Mouse (Mus musculus) retina, embryonic 14.5 days (tissue): ENCODE measurements at regions not wholly inside any gene's neighbourhood (a gene's known extent, or its start where the extent isn't known, plus 50 kb on each side); places are given as distances from the start of the nearest gene placed in this dataset.
A peak's percentile ranks its signal among the peaks of the same experiment; 100 is the strongest.

Experiments used
- DNase-seq: peaks from one replicate; pipeline ENCODE4 v3.0.0-alpha.2; 2015; ENCODE audit warnings: low spot score

DNA sequence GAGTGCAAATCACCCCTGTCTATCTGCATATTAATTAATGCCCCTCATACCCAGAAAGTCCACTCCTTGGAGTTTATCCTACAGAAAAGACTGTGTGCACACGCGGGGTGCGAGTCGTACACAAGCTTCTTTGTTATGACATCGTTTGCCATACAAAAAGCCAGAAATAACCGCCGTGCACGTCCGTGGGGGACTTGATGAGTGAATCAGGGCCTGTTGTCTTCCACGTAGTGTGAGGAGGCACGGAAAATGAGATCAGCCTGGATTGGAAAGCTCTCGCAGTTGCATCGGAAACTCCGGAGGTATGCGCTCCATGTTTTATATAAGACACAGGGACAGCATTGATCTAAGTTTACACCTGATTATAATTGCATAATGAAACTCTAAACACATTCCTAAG, 120.3 kb downstream of the Etnk1 start:
- DNase-seq, result peak; percentile 13

DNA sequence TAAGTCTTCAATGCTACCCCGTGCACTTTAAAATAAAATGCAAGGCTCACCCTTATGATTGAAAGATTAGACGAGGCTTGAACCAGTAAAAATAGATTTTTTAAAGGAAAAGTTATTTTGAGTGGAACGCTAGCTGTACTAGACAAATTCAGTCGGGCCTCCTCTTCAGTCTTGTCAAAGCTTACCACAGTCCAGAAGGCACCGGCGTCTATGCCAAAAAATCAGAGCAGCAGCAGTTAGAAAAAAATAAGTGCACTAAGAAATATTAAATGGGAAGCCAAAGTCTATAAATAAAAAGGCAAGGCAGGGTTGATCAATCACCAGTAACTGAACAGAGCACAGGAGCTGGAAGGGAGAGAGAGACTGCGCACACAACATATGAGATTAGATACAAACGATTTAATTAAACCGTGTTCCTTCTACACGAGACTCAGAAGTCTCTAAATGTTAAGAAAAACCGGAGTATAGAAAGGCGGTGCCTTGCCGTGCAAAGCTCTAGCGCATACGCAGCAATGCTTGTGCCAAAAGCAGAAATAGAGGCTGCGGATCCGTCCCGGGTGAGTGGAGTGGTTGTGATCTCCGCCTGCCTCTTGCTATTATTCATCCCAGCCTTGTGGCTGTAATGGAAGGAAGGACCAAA, 121.6 kb downstream of the Etnk1 start:
- no peak for DNase-seq

DNA sequence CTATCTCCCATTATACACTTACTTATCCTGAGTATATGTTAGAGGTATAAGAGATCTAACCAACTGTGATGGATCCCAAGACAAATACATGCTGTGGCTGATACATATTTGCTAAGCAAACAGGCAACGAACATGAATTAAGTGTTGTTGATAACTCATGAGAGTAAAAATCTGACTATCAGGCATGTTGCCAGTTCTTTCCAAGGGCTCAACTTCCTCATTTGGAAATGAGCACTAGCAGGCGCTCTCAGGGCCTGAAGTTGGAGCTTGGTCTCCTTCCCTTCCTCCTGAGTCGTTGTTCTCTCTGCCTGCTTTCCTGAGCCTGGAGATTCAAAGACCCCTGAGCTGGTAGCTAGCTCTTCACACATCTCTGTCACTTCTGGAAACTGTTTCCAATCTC, 126.6 kb downstream of the Etnk1 start:
- no peak for DNase-seq

DNA sequence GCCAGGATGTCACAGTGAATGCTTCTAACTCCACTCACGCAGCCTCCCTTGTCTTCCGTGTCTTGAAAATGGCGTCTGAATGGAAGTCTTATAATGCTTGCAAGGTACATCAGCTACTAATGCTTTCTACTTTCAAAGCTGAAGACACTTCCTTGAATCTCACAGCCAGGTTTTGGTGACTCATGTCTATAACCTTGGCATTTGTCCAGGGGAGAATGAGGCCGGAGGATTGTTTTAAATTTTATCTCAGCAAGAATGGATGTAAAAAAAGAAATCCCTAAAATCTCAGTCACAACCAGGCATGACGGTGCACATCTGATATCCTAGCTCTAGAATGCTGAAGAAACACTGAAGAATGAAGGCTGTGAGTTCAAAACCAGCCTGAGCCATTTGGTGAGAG, 131.4 kb downstream of the Etnk1 start:
- no peak for DNase-seq

DNA sequence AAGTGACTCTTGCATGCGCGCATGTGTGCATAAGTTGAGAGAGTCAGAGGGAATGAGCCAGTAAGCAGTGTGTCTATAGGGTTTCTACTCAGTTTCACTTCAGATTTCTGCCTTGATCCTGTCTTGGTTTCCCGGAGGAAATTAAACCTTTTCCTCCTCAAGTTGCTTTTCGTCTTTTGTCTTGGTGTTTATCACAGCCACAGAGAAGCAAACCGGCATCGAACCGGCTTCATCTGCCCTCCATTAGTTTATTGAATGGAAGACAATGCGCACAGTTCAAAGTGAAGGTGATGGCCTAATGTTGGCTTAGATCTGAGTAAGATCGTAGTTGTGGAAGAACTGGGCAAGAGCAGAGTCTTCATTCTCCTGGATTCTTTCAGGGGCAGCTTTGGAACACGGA, 134.4 kb downstream of the Etnk1 start:
- DNase-seq, result no peak

DNA sequence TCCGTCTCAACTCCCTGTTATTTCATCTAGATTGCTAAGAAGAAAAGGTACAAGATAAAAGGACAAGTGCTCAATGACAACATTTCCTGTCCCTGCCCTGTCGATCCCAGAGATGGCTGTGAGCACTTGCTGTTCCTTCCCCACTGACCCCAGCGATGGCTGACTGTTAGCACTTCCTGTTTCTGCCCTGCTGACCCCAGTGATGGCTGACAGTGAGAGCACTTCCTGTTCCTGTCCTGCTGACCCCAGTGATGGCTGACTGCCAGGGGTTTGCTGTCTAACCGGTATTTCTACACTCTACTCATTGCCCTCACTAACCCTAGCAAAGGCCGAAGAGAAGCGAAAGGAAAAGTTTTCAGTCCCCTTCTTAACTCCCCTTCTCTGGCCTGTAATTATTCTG, 140.3 kb downstream of the Etnk1 start:
- DNase-seq, result no peak

DNA sequence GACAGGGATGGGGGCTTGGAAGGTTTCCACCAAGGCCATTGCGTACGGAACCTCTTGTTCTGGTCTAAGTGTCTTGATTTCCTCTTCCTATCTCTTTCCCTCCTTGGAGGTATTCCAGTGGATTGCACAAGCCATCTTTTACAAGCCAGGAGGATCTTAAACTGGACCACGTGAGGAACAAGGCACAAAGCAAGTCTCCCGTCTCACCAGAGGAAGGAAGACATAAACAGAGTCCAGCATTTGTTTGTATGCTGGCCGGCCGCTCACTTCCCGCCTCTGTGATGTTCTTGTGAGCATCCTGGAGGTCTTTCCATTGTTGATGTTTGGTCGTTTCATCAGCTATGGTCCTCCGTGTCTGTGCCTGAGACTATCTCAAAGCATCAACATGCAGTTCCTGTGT, 148.8 kb downstream of the Etnk1 start:
- no peak for DNase-seq

DNA sequence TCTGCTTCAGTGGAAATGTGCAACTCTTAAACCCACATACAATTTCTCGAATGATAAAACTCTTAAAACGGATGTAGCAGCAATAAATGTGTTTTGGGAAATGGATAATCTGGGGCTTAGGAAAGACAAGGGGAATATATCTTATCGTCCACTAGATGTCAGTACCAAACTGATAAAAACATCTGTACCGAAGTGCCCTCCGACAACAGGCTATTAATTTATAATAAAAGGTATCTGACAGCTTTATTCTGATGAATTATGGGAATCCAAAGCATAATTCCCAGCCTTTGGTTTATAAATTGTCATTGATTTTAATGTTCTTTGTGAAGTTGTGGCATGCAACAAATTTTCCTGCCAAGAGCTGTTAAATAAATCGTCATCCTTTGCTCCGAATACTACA, 153.4 kb downstream of the Etnk1 start:
- DNase-seq, result peak; percentile 73

DNA sequence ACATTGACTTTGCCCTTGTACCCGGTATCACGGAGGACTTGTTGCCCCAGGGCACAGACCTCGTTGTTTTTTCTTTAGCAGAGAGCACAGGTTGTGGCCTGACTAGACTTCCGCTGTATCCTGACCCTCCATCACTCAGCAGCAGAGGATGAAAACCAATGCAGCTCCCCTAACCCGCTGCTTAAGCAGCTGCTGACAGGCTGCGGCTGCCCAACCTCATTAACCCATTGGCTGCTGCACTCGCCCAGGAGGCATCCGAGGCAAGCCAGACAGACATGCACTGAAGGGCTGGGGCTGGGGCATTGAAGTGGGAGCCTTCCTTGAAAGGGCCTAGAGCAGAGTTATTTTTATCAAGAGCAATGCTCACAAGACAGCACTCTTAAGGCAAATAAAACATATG, 157.6 kb downstream of the Etnk1 start:
- DNase-seq, result peak; percentile 42

DNA sequence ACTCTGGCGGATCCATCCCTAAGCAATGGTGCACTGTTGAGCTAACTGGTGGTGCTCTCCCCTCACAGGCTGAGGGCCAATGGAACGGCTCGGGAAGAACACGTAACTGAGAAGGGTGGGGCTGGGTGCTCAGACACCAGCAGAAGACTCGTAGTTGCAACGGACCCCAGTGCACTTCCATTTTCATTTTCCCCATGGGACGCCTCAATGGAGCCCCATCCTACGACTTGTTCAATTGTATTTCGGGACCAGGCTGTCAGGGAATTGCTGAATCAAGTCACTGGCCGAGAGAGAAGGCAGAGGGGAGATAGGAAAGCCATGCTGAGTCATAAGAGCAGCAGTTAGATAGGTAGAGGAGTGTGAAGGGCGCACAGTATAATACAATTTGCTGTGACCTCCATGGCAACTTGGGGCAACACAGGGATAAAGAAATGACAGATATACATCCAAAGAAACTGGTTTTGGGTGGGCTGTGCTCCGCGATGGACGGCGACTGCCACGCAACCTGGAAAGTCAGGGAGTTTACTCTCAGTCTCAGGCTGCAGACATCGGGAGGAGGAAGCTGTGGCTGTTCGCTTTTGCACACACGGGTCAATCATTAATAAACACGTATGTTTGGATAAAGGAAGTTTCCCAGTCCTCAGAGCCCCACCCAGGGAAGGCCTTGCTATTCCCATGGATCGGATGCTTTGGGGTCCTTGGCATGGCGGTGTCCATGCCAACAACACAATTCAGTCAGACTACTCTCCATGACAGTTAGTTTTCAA, 160.1 kb downstream of the Etnk1 start:
- no peak for DNase-seq

DNA sequence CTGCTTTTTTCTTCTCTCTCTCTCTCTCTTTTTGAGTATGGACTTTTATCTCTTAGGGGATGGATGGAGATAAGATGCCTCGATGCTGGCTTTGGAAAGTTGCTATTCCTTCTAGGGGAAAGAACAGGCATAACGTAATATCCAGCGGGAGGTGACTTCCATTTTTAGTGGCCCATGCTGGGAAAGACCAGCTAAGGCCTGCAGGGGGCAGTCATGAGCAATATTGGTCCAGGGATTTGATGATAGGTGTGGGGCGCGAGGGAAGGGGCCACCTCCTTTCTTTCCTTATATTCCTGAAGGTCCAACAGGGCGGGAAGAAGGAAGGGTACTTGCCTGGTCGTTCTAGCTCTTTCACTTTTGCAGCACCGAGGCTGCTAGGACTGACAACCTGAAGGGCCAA, 160.8 kb downstream of the Etnk1 start:
- no peak for DNase-seq

DNA sequence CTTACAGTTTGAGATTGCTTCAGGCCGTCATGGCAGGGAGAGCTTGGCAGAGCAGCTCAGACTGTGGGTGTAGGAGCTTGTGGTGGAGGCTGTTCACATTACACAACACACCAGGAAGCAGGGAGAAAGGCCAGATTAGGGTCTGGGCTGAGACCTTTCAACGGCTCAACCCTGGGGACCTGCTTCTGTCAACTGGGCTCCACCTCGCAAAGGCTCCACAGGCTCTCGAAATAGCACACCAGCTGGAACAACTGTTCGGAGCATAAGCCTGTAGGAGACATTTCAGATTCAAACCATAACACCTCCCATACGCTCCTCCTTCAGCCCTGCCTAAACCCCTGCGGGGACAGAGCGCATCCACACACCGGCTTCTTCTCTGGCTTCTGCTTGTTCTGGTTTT, 161.2 kb downstream of the Etnk1 start:
- no peak for DNase-seq

DNA sequence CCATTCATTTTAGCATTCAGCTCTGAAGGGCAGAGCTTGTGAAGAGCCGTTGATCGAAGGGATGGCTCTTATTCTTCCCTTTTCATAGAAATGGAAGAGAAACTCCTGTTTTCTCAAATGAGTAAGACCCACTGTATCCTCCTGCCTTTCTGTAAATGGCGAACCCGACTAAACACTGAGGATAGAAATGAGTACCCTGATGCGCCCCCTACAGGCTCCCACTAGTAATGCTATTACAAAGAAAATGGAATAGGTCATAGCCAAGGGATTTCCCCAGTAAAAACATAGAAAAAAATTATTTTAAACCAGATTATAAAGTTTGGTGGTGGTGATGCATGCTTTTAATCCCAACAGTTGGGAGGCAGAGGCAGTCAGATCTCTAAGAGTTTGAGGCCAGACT, 162.1 kb downstream of the Etnk1 start:
- DNase-seq, result no peak

DNA sequence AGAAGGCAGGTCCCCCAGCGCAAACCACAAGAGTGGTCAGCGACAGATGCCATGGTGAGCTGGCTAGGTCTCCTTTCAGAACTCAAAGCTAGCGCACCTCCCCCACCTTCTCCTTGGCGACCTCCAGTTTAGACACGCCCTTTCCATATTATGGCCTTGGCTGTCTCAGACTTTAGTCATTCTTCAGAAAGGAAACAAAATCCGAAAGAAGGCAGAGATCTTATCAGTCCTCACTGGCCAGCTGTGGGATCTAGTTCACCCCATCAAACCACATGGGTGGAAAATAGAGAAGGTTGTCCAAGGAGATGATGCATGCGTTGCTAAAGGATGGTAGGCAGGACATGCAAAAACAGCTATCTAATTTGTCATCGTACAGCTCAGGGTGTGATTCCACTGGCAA, 166.5 kb downstream of the Etnk1 start:
- no peak for DNase-seq

DNA sequence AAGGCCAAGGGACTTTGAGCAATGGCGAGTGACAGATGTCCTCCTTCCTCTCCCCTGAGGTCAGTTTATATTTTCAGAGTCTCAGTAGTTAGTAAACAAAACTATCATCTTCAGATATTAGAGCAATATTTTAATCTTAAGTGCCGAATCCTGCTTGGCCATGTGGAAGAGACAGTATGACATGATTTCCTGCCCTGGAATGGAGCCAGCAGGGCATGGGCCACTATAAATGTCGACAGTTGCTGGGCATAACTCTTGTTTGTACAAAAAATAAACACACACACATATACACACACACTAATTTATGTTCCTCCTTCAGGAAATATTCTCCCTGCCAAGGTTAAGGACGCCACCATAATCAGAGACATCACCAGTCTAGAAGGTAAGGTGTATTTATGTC, 169.6 kb downstream of the Etnk1 start:
- DNase-seq, result no peak

DNA sequence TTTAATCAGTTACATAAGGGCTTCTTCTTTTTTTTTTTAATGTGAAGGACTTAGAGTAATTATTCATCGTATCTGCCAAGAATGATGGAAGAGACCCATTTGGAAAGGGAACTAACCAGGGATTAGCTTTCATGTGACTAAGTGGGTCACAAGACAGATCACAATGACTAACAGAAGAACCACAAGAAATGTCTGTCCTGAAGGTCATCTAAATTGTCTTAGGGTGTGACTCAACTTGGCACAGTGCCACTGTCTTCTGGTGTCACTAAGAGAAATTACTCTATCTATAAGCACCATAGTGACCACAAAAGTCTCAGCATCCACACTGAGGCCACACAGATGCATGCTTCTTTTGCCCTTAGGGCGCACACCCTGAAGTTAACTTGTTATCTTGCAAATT, 182.0 kb downstream of the Etnk1 start:
- no peak for DNase-seq

DNA sequence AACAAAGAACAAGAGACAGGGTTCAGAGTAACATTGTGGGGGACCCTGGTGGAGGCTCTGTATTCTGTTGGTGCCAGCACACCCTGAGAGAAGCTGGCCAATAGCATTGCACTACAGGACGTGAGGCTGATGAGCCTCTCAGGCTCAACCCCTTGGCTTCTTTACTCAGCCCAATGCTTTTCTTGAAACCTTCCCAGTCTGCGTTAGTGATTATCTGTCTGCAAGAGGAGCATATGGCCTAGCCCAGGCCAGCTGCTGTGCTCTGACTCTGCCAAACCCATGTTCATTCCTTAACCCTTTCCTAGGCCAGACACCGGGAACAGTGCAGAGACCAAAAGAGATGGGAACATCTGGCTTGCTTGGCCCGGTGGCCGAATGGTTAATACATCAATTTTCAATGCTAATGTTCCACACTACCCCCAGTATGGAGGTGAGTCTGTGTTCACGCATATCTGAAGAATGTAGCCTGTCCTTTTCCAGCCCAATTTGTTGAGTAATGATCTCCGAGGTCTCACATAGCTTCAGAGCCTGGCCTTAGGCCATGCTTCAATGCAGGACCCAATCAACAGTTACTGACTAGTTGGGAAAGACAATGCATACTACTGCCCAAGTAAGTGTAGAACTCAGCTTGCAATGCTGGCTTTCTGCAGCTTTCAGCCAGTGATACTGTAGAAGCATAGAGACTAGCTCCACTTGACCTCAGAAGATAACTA, 192.5 kb downstream of the Etnk1 start:
- peak; percentile 54 for DNase-seq

DNA sequence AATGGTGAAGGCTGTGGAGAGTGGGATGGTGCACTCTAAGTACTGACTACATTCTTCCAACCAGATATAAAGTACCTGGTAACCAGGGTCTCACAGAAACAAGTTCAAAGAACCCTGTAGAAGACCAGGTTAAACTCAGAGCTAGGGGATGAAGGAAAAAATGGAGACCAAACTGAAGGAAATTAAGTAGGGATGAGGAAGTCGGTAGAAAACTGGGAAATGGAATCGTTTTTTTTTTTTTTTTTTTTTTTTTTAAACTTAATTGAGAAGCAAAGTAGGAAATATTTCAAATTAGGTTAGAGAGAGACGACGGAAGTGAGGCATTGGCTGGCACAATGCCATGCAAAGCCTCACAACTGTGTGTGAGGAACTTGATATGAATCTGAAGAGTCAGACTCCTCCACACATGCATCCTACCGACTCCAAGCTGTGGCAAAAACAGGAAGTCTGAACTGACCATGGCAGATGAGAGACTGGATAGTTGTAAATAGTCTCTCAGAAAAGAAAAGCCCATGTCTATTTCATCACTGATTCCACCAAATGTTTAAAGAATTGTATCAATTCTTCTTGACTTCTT, 194.2 kb downstream of the Etnk1 start:
- no peak for DNase-seq

DNA sequence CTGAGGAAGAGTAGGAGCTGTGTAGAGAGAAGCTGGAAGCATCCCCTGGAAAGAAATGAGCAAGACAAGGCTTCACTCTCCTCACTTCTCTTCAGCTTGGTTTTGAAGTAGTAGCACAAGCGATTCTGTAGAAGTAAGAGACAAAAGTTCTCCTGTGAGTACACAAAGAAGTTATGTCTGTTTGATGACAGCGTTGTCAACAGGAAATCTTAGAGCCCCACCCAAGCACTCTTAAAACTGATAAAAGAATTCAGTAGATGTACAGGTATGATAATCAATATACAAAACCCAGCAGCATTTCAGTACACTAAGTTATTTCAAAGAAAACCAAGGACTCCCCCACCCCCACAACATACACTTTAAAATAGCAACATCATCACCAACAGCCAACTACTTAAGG, 194.9 kb downstream of the Etnk1 start:
- DNase-seq, result no peak

DNA sequence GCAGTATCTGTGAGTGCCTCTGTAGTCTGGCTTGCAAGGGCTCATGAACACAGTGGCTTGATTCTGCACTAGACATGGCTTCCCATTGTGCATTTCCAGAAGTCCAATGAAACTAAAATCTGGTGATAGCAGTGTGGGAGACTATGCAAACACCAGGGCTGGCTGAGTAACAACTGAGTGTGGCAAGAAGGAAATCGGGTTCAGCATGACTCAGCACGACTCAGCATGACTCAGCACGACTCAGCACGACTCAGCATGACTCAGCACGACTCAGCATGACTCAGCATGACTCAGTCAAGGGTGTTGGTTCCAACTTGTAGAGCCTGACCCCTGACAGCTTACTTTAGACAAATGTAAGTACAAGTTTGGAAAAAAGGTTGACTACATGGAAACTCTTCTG, 198.8 kb downstream of the Etnk1 start:
- DNase-seq, result no peak

DNA sequence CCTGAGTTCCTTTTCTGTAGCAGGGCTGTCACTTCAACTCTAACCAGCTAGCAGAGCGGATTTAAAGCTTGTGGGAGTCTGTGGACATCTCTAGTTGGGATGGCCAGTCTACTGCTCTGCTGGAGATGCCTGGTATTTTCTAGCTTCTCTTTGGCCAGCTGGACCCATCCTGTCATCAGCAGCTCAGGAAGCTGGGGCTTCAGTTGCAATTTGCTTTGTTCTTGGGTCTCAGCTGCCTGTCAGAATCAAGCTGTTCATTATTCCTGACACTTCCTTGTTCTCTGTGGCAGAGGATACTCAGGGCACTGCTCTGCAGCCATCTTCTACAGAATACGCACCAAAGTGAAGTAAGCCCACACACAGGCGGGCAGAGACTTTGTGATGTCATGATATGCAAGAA, 200.8 kb downstream of the Etnk1 start:
- peak; percentile 16 for DNase-seq

DNA sequence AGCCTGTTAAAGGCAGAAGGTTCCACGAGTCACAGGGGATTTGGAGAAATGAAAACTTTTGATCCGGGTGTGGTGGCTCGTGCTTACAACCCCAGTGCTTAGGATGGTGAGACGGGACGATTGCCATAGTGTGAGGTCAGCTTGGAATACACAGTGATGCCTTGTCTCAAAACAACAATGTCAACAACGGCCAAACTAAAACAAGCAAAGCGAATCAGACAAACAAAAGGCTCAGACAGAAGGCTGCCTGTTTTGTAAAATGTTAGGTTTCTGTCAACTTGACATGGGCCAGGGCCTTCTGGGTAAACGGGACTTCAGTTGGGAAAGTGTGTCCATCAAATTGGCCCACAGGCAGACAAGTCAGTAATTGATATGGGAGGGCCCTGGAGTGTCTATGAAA, 201.6 kb downstream of the Etnk1 start:
- DNase-seq, result no peak

DNA sequence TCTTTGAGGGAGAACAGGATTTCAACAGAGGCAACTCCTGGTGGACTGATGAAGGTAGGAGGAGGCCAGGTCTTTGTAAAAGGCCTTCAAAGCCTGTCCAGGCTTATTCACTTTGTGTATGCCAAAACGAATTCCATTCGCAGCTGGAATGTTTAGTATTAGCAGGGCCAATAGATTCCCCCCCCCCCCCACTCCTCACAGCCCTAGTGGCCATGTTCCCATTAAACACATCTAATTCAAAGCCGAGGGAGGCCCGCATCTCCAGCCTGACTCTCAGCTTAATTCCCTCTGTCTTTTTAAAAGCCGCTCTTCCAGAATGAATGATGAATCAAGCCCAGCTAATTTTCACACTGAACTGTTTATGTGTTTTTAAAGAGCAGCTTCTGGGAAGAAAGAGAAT, 205.5 kb downstream of the Etnk1 start:
- DNase-seq, result peak; percentile 38
